Mouse (Mus musculus) forebrain, embryonic 16.5 days (tissue): ENCODE measurements around the gene Sipa1l3. TPM values are rescaled to one million over a fixed set of nuclear protein-coding genes. Genes with fewer than 3 reads are reported as not detected.
A peak's percentile ranks its signal among the peaks of the same experiment; 100 is the strongest.

Source experiments
- ATAC-seq: fragments of 200-750 bp; cut with Nextera tagmentation; 2 replicates; pipeline ENCODE4 v1.8.0; 2017; ENCODE audit warnings: mild to moderate bottlenecking, moderate library complexity
- H3K27ac ChIP-seq: fragments of 300-500 bp; sonication (generic); 2 replicates; pipeline ENCODE4 v1.5.1; 2014; ENCODE audit warnings: low read length, control low read depth
- H3K27me3 ChIP-seq: fragments of 300-500 bp; sonication (generic); replicated peaks from 2 replicates; pipeline ENCODE4 v1.6.1; 2014; ENCODE audit warnings: low read length; ENCODE audit not compliant: control insufficient read depth, insufficient read depth
- H3K36me3 ChIP-seq: fragments of 300-500 bp; sonication (generic); 2 replicates; pipeline ENCODE4 v1.6.1; 2014; ENCODE audit not compliant: control insufficient read depth, insufficient read depth
- H3K4me1 ChIP-seq: fragments of 300-500 bp; sonication (generic); replicated peaks from 2 replicates; pipeline ENCODE4 v1.6.1; 2014; ENCODE audit warnings: low read length; ENCODE audit not compliant: control insufficient read depth, insufficient read depth
- H3K4me2 ChIP-seq: fragments of 300-500 bp; sonication (generic); 2 replicates; pipeline ENCODE4 v1.6.1; 2014; ENCODE audit warnings: mild to moderate bottlenecking, low read length, control low read depth
- H3K4me3 ChIP-seq: fragments of 300-500 bp; sonication (generic); replicated peaks from 2 replicates; pipeline ENCODE4 v1.5.1; 2014; ENCODE audit warnings: mild to moderate bottlenecking, low read length, control low read depth
- H3K9ac ChIP-seq: fragments of 300-500 bp; sonication (generic); replicated peaks from 2 replicates; pipeline ENCODE4 v1.6.1; 2014; ENCODE audit warnings: low read depth, low read length, control low read depth
- H3K9me3 ChIP-seq: fragments of 300-500 bp; sonication (generic); 2 replicates; pipeline ENCODE4 v1.6.1; 2016; ENCODE audit warnings: low read length; ENCODE audit not compliant: control insufficient read depth
- WGBS: fragments of 180-500 bp; shearing (Covaris S2); extraction: QIAGEN DNeasy Blood & Tissue Kit; methylation state at CpG from one replicate; pipeline ENCODE4 v1.1.7; 2014; 5-methylcytosine and 5-hydroxymethylcytosine counted together
- polyA plus RNA-seq: library from polyadenylated mRNA; unstranded; fragments of >200 nt; fragmentation: Nextera tagmentation; extraction: Ambion mirVana; gene quantifications from 2 replicates; pipeline ENCODE4 v1.2.1, GENCODE M21; 2015

Gene Sipa1l3
- polyA plus RNA-seq, 1 experiment from 2014 or later = 16.1 TPM

DNA sequence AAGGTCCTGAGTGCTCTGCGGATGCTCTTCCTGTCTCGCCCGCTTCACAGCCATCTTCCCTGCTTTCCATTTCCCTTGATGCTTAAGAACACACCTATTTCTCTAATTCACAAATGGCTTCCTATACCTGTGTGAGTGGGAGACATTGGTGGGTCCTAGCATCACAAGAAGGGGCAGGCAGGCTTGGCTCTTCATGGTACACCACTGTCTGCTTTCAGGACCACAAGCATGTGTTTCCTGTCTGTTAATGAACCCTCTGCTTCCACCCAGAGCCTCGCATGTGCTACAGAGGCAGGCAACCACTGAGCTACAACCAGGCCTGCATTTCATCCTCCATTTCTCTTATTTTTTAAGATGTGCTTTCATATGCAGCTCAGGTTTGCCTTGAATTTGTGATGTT is 116.4 kb downstream of the Sipa1l3 start:
- ATAC-seq = no peak
- Histone ChIP-seq H3K27ac (no peak overlapping the region), H3K9ac (no peak overlapping the region), H3K4me3 (no peak overlapping the region), H3K4me1 (no peaks in the 10 kb centered on the region), H3K9me3 (no peaks in the 10 kb centered on the region), H3K4me2 (no peak overlapping the region), H3K27me3 (no peaks in the 10 kb centered on the region), H3K36me3 (peaks cover 7% of the 10 kb centered on the region; the same call in 1 of the 2 replicates)
- WGBS = 90% methylated on average over 4 of the region's 4 CpGs

DNA sequence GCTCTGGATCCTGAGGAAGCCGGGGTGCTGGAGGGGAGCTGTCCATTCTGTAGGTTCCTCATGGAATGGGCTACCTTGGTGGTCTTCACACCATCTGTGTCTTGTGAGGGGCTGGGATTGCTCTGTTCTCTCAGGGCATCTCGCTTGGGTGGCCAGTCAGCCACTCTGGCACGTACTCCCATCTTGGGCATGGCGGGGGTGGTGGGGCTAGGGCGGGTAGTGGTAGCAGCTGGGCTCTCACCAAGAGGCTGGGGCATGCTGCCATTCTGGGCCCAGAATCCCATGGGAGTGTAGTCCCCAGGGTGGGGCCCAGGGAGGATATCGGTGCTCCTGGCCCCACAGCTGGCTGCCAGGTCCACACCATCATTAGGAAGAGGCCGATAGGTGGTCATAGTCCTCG is 118.0 kb downstream of the Sipa1l3 start:
- 95% methylated on average over 8 of the region's 8 CpGs for WGBS
- H3K27ac ChIP-seq = no peak overlapping the region
- H3K4me3 ChIP-seq = no peak overlapping the region
- H3K9ac ChIP-seq = no peak overlapping the region
- H3K4me2 ChIP-seq = no peak overlapping the region
- H3K9me3 ChIP-seq = no peaks in the 10 kb centered on the region
- no peak for ATAC-seq
- no peaks in the 10 kb centered on the region for H3K4me1 ChIP-seq
- peaks cover 7% of the 10 kb centered on the region; the same call in 1 of the 2 replicates for H3K36me3 ChIP-seq
- no peaks in the 10 kb centered on the region for H3K27me3 ChIP-seq

DNA sequence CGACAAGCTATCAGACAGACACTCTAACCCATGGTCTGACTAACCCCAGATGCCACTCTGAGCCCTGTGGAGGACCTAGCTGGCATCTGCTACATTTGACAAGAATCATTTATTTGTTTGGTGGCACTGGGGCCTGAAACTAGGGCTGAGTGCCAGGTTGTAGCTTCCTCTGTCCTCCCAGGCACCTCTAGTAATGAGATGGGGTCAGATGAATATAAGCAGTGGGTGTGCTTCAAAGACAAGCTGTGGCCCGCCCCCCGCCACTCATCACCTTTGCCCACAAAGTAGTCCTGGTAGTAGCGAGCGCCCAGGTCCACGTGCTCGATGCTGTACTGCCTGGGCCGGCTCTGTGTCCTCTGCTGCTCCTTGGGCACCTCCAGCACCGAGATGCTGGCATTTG is 119.4 kb downstream of the Sipa1l3 start:
- H3K9ac ChIP-seq = no peak overlapping the region
- no peak overlapping the region for H3K4me3 ChIP-seq
- H3K27me3 ChIP-seq = no peaks in the 10 kb centered on the region
- peaks cover 7% of the 10 kb centered on the region; the same call in 1 of the 2 replicates for H3K36me3 ChIP-seq
- no peaks in the 10 kb centered on the region for H3K9me3 ChIP-seq
- 95% methylated on average over 9 of the region's 9 CpGs for WGBS
- ATAC-seq = no peak
- H3K4me2 ChIP-seq = no peak overlapping the region
- H3K27ac ChIP-seq = no peak overlapping the region
- H3K4me1 ChIP-seq = no peaks in the 10 kb centered on the region

DNA sequence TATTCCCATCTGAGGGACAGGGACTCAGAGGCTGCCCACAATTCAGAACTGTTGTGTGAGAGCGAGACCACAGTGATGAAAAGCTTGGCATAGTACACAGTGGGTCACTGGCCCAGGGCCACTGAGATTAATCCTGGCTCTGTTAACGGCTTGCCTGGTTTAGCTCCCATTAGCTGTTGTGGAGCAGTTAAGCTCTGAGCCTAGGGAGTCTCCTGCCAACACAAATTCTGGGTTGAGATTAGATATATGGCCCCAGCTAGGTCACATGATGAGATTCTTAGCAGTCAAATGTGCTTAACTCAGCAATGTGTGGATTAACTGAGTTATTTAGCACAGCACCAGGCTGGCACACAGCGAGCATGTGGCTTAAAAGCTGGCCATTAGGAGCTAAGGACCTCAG is 121.0 kb downstream of the Sipa1l3 start:
- H3K9ac ChIP-seq = no peak overlapping the region
- no peak overlapping the region for H3K27ac ChIP-seq
- WGBS = 50% methylated on average over 3 of the region's 3 CpGs
- H3K4me1 ChIP-seq = peaks cover 7% of the 10 kb centered on the region
- H3K4me2 ChIP-seq = no peak overlapping the region
- no peaks in the 10 kb centered on the region for H3K27me3 ChIP-seq
- H3K9me3 ChIP-seq = no peaks in the 10 kb centered on the region
- H3K4me3 ChIP-seq = no peak overlapping the region
- ATAC-seq = peak; percentile 29; the same call in 1 of the 2 replicates
- H3K36me3 ChIP-seq = peaks cover 7% of the 10 kb centered on the region; the same call in 1 of the 2 replicates

DNA sequence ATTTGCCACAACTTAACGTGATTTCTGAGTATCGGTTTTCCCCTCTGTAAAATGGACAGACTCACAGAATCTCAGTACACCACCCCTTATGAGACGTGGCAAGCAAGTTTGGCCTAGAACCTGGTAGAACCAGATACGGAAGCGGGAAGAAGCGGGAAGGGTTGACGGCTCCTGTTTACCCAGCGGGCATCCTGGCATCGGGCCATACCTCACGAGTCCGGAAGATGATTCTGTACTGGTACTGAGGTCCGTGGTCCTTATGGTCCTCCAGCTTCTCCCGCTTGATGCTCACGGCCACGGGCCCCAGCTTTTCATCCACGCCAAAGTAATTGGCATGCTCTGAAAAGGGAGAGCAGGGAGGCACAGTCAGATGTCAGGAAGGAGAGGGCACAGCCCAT is 121.5 kb downstream of the Sipa1l3 start:
- H3K4me2 ChIP-seq = no peak overlapping the region
- no peak for ATAC-seq
- H3K27me3 ChIP-seq = no peaks in the 10 kb centered on the region
- no peak overlapping the region for H3K27ac ChIP-seq
- WGBS = 82% methylated on average over 16 of the region's 16 CpGs
- H3K4me3 ChIP-seq = no peak overlapping the region
- no peak overlapping the region for H3K9ac ChIP-seq
- H3K9me3 ChIP-seq = no peaks in the 10 kb centered on the region
- H3K36me3 ChIP-seq = peaks cover 7% of the 10 kb centered on the region; the same call in 1 of the 2 replicates
- H3K4me1 ChIP-seq = peaks cover 13% of the 10 kb centered on the region

DNA sequence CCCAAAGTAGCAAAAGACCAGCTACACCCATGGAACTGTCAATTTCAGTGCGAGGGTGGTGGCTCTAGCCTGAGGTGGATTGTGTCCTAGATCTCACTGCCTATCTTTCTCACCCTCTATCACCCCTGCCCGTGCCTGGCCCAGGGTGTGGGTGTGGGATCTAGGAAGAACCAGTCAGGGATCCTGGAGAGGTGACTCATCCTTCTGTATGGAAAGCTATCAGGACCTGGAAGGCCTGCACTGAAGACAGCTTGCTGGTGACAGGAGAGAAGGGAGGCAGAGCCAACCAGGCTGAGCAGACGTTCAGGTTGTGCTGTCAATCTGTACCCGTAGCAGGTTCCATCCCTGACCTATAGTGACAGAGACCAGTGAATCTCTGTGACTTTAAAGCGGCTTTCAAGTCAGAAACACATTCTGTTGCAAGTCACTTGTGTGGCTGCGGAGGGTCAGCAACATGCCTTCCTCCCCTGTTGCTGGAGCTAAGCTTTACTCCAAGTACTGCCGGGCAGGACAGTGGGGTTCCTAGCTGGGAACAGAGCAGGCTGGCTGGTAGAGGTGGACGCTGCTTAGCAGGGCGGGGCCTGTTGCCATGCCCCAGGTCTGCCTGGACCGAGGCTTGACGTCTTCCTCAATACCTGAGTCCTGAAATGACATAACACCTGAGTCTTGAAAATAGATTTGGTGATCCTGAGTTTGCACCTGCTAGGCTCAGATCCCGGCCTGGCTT is 122.1 kb downstream of the Sipa1l3 start:
- Histone ChIP-seq H3K27ac (no peak overlapping the region), H3K9me3 (no peaks in the 10 kb centered on the region), H3K9ac (no peak overlapping the region), H3K4me3 (no peak overlapping the region), H3K4me1 (peaks cover 18% of the 10 kb centered on the region), H3K27me3 (no peaks in the 10 kb centered on the region), H3K4me2 (no peak overlapping the region), H3K36me3 (peaks cover 7% of the 10 kb centered on the region; the same call in 1 of the 2 replicates)
- no peak for ATAC-seq
- 88% methylated on average over 12 of the region's 12 CpGs for whole genome bisulfite sequencing

DNA sequence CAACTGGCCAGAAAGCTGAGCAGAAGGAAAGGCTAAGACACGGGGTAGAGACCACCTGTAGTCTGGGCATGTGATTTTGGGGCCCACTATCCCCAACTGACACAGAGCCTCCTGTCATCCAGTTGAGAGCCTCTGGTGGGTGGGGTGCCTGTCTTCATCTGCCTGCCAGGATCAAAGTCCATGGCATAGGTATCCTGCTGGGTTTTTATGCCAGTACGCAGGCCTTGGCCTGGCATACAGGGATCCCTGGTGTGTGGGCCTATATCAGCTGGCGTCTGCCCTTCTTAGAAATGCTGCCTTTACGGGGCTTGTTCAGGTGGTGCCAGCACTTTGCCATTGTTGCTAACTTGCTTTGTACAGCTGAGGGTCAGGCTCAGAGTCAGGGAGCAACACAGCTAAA is 123.3 kb downstream of the Sipa1l3 start:
- WGBS = 85% methylated on average over 4 of the region's 4 CpGs
- Histone ChIP-seq H3K4me3 (no peak overlapping the region), H3K9me3 (no peaks in the 10 kb centered on the region)

DNA sequence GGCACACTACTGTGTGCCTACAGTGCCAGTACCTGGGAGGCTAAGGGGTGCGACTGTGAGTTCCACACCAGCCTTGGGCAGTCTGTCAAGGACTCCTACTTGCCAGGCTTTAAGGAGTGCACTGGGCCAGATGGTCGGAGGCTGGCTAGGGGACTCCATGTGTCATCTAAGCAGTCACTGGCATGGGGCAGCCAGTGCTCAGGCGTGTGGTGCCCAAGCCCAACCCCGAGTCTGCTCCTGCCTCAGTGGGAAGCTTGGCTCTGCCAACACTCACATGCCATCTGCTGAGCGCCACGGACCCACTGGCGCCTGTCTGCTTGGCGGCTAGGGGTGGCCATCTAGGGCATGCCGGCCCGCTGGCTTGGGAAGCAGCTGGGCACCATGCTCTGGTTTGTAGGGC is 125.1 kb downstream of the Sipa1l3 start:
- H3K36me3 ChIP-seq = no peaks in the 10 kb centered on the region
- no peaks in the 10 kb centered on the region for H3K27me3 ChIP-seq
- peak; percentile 39 for ATAC-seq
- no peak overlapping the region for H3K4me2 ChIP-seq
- WGBS = 70% methylated on average over 10 of the region's 10 CpGs
- H3K4me3 ChIP-seq = no peak overlapping the region
- peaks cover 26% of the 10 kb centered on the region for H3K4me1 ChIP-seq
- H3K9ac ChIP-seq = no peak overlapping the region
- 0 out of 2 replicates have a peak overlapping the region, but pooled peaks have one; percentile 16 for H3K27ac ChIP-seq
- H3K9me3 ChIP-seq = no peaks in the 10 kb centered on the region

More for the DNA sequence above, 123.3 kb downstream of the Sipa1l3 start:
- Histone ChIP-seq H3K27ac (no peak overlapping the region), H3K4me2 (no peak overlapping the region), H3K27me3 (no peaks in the 10 kb centered on the region), H3K4me1 (peaks cover 25% of the 10 kb centered on the region), H3K36me3 (peaks cover 7% of the 10 kb centered on the region; the same call in 1 of the 2 replicates), H3K9ac (no peak overlapping the region)
- no peak for ATAC-seq

DNA sequence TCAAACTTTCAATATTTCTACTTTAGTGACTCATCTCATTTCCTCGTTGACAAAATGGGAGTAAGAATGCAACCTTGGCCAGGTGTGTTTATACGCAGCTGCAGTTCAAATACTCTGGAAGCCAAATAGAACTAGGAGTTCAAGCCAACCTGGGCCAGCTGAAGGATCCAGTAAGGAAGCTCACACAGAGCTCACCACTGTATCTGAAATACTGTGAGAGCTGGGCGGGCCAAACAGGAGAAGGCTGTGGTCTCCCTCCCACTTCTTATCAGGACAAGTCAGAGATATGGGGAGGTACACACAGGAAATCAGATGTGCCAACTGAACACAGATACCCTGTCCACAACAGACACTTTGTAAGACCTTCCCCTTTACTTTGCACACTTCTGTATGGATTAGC is 125.6 kb downstream of the Sipa1l3 start:
- Histone ChIP-seq H3K27ac (no peak overlapping the region), H3K27me3 (no peaks in the 10 kb centered on the region), H3K4me2 (no peak overlapping the region), H3K36me3 (no peaks in the 10 kb centered on the region), H3K4me1 (peaks cover 29% of the 10 kb centered on the region), H3K4me3 (no peak overlapping the region), H3K9me3 (no peaks in the 10 kb centered on the region), H3K9ac (no peak overlapping the region)
- ATAC-seq = no peak
- 88% methylated on average over 3 of the region's 3 CpGs for WGBS
